Mouse (Mus musculus): ENCODE results near the gene Rbm24. TPM values are rescaled to one million over a fixed set of nuclear protein-coding genes. Genes with fewer than 3 reads are reported as not detected.

Gene Rbm24
- total RNA-seq, 1 experiment, result 0.54 TPM

DNA sequence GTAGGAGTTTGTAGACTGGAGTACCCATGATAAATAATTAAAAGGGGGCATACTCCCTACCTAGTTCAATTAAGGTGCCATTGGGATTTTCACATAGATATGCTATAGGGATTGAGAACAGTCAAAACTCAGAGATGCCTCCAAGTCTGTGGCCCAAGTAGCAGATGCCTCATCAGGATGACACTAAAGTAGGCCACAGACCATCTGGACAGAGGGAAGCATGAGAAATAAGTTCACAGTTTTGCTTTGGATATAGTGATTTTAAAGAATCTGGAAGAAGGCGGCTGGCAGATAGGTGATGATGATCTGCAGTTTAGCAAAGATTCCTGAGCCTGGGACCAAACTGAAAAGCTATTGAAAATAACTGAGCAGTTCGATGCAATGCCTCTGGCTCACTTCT lies 30.0 kb downstream of the Rbm24 start:
- no peaks in the 10 kb centered on the region for H3K4me1 ChIP-seq (ENCODE audit: control insufficient read depth in 2 of 2, insufficient read depth in 2 of 2, low read length in 2 of 2, poor library complexity in 1 of 2)
- H3K9me3 ChIP-seq (ENCODE audit: control insufficient read depth, insufficient read depth, low read depth, low read length), result no peaks in the 10 kb centered on the region
- no peak for DNase-seq (ENCODE audit: low read depth, low spot score)
- H3K36me3 ChIP-seq (ENCODE audit: control insufficient read depth, insufficient read depth, low read length, poor library complexity, severe bottlenecking), result no peaks in the 10 kb centered on the region
- no peak overlapping the region for H3K9ac ChIP-seq (ENCODE audit: insufficient read depth, low read depth, low read length, poor library complexity, severe bottlenecking)
- in situ Hi-C loops (cut with MboI; ENCODE audit: low sequenced_read_pairs in 2 of 2, unreplicated experiment in 2 of 2), result no loop called here
- H3K4me3 ChIP-seq (ENCODE audit: insufficient read depth in 1 of 2, low read depth in 1 of 2, low read length in 2 of 2, poor library complexity in 1 of 2, severe bottlenecking in 1 of 2), result no peak overlapping the region
- no peak overlapping the region for H3K27ac ChIP-seq (ENCODE audit: insufficient read depth, low read depth, low read length, poor library complexity, severe bottlenecking)
- TF ChIP-seq ZNF384 (IDR thresholded peaks at IDR 0.05; ENCODE audit: low read depth, low read length), result no peak
- no peak for TF ChIP-seq MAFK (IDR thresholded peaks at IDR 0.05; ENCODE audit: insufficient read depth, low read depth, low read length)
- no peak for TF ChIP-seq HCFC1 (IDR thresholded peaks at IDR 0.05; ENCODE audit: borderline replicate concordance, insufficient read depth, low read length)
- no peak for TF ChIP-seq CHD2 (IDR thresholded peaks at IDR 0.05; ENCODE audit: low read depth, low read length)
- TF ChIP-seq ZC3H11A (IDR thresholded peaks at IDR 0.05; ENCODE audit: borderline replicate concordance, low read depth, low read length), result no peak

DNA sequence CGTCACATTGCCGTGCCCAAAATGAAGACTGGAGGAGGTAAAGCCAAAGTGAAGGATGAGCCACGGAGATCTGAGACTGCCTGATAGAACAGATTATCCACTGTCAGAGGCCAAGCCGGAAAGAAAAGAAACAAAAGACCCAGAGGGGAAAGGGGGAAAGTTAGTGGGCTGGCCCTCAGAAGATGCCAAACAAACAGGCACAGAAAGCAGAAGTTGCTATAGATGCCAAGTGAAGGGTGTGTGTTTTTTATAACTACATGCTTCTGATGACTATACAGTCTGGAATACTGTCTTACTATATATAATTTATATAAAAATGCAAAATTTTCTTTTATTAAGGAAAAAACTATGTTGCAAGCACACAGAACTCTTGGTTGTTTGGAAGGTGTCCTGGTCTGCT lies 31.7 kb downstream of the Rbm24 start:
- Histone ChIP-seq H3K36me3 (ENCODE audit: control insufficient read depth, insufficient read depth, low read length, poor library complexity, severe bottlenecking) (no peaks in the 10 kb centered on the region), H3K4me1 (ENCODE audit: control insufficient read depth in 2 of 2, insufficient read depth in 2 of 2, low read length in 2 of 2, poor library complexity in 1 of 2) (no peaks in the 10 kb centered on the region), H3K9me3 (ENCODE audit: control insufficient read depth, insufficient read depth, low read depth, low read length) (no peaks in the 10 kb centered on the region), H3K9ac (ENCODE audit: insufficient read depth, low read depth, low read length, poor library complexity, severe bottlenecking) (no peak overlapping the region), H3K4me3 (ENCODE audit: insufficient read depth in 1 of 2, low read depth in 1 of 2, low read length in 2 of 2, poor library complexity in 1 of 2, severe bottlenecking in 1 of 2) (no peak overlapping the region), H3K27ac (ENCODE audit: insufficient read depth, low read depth, low read length, poor library complexity, severe bottlenecking) (no peak overlapping the region)
- no peak for TF ChIP-seq MAFK (IDR thresholded peaks at IDR 0.05; ENCODE audit: insufficient read depth, low read depth, low read length)
- no peak for TF ChIP-seq HCFC1 (IDR thresholded peaks at IDR 0.05; ENCODE audit: borderline replicate concordance, insufficient read depth, low read length)
- TF ChIP-seq ZNF384 (IDR thresholded peaks at IDR 0.05; ENCODE audit: low read depth, low read length), result no peak
- no peak for TF ChIP-seq ZC3H11A (IDR thresholded peaks at IDR 0.05; ENCODE audit: borderline replicate concordance, low read depth, low read length)
- no peak for TF ChIP-seq CHD2 (IDR thresholded peaks at IDR 0.05; ENCODE audit: low read depth, low read length)
- DNase-seq (ENCODE audit: low read depth, low spot score), result no peak
- in situ Hi-C loops (cut with MboI; ENCODE audit: low sequenced_read_pairs in 2 of 2, unreplicated experiment in 2 of 2), result no loop called here

DNA sequence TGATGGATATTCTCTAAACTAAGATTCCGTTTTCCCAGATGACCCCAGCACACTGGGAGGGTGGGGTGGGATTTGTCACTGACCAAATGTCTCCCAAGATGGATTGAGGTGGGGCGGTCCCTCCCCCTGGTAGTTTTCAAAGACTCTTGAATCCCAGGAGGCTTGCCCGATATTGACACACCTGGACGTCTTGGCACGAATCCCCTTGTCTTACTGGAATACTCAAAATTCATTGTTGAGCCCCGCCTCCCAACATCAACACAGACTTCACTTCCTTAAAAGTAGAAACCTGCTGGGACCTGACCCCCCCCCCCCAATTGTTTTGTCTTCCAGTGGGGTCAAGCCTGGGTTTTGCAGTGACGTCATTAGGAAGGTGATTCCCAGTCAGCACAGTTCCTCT lies 32.4 kb downstream of the Rbm24 start:
- H3K4me1 ChIP-seq (ENCODE audit: control insufficient read depth in 2 of 2, insufficient read depth in 2 of 2, low read length in 2 of 2, poor library complexity in 1 of 2), result no peaks in the 10 kb centered on the region
- no peak for DNase-seq (ENCODE audit: low read depth, low spot score)
- no peak overlapping the region for H3K27ac ChIP-seq (ENCODE audit: insufficient read depth, low read depth, low read length, poor library complexity, severe bottlenecking)
- no peaks in the 10 kb centered on the region for H3K9me3 ChIP-seq (ENCODE audit: control insufficient read depth, insufficient read depth, low read depth, low read length)
- no peaks in the 10 kb centered on the region for H3K36me3 ChIP-seq (ENCODE audit: control insufficient read depth, insufficient read depth, low read length, poor library complexity, severe bottlenecking)
- H3K9ac ChIP-seq (ENCODE audit: insufficient read depth, low read depth, low read length, poor library complexity, severe bottlenecking), result no peak overlapping the region
- H3K4me3 ChIP-seq (ENCODE audit: insufficient read depth in 1 of 2, low read depth in 1 of 2, low read length in 2 of 2, poor library complexity in 1 of 2, severe bottlenecking in 1 of 2), result no peak overlapping the region
- in situ Hi-C loops (cut with MboI; ENCODE audit: low sequenced_read_pairs in 2 of 2, unreplicated experiment in 2 of 2), result no loop called here
- no peak for TF ChIP-seq CHD2 (IDR thresholded peaks at IDR 0.05; ENCODE audit: low read depth, low read length)
- no peak for TF ChIP-seq ZNF384 (IDR thresholded peaks at IDR 0.05; ENCODE audit: low read depth, low read length)
- no peak for TF ChIP-seq HCFC1 (IDR thresholded peaks at IDR 0.05; ENCODE audit: borderline replicate concordance, insufficient read depth, low read length)
- no peak for TF ChIP-seq ZC3H11A (IDR thresholded peaks at IDR 0.05; ENCODE audit: borderline replicate concordance, low read depth, low read length)
- TF ChIP-seq MAFK (IDR thresholded peaks at IDR 0.05; ENCODE audit: insufficient read depth, low read depth, low read length), result no peak

DNA sequence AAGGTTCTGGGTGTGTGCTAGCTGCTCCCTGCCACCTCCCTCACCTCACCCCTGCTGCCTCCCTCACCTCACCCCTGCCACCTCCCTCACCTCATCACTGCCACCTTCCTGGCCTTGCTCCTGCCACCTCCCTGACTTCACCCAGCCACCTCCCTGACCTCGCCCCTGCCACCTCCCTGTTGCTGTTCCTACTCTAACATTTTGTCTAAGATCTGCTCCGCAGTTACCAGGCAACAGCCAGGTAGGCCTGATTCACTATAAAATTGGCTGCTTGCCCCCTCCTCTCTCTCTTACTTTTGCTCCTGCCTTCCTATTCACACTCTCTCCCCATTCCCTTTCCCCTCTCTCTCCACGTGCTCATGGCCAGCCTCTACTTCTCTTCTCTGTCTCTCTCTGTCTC lies 33.3 kb downstream of the Rbm24 start:
- in situ Hi-C loops (cut with MboI; ENCODE audit: low sequenced_read_pairs in 2 of 2, unreplicated experiment in 2 of 2), result no loop called here
- Histone ChIP-seq H3K4me3 (ENCODE audit: insufficient read depth in 1 of 2, low read depth in 1 of 2, low read length in 2 of 2, poor library complexity in 1 of 2, severe bottlenecking in 1 of 2) (no peak overlapping the region), H3K36me3 (ENCODE audit: control insufficient read depth, insufficient read depth, low read length, poor library complexity, severe bottlenecking) (no peaks in the 10 kb centered on the region), H3K9ac (ENCODE audit: insufficient read depth, low read depth, low read length, poor library complexity, severe bottlenecking) (no peak overlapping the region), H3K4me1 (ENCODE audit: control insufficient read depth in 2 of 2, insufficient read depth in 2 of 2, low read length in 2 of 2, poor library complexity in 1 of 2) (no peaks in the 10 kb centered on the region), H3K9me3 (ENCODE audit: control insufficient read depth, insufficient read depth, low read depth, low read length) (no peaks in the 10 kb centered on the region), H3K27ac (ENCODE audit: insufficient read depth, low read depth, low read length, poor library complexity, severe bottlenecking) (no peak overlapping the region)
- no peak for TF ChIP-seq HCFC1 (IDR thresholded peaks at IDR 0.05; ENCODE audit: borderline replicate concordance, insufficient read depth, low read length)
- no peak for TF ChIP-seq ZC3H11A (IDR thresholded peaks at IDR 0.05; ENCODE audit: borderline replicate concordance, low read depth, low read length)
- no peak for TF ChIP-seq MAFK (IDR thresholded peaks at IDR 0.05; ENCODE audit: insufficient read depth, low read depth, low read length)
- TF ChIP-seq CHD2 (IDR thresholded peaks at IDR 0.05; ENCODE audit: low read depth, low read length), result no peak
- no peak for TF ChIP-seq ZNF384 (IDR thresholded peaks at IDR 0.05; ENCODE audit: low read depth, low read length)
- no peak for DNase-seq (ENCODE audit: low read depth, low spot score)

DNA sequence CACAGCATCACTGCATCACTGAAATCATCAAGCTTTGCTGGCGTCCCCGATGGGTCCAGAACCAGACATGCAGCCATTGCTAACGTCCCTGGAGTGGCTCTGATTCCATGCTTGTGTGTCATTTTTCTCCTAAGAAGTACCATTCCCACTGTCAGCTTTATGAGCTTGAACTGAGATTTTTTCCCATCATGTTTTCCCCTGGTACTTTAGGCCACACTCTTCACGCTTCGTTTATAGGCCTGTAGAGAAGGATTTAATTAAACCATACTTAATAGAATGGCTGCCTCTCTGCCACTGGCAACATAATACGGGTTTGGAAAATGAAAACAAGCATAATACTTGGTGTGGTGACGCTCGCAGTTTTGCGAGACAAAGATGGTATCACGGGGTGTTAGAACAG lies 41.3 kb downstream of the Rbm24 start:
- Histone ChIP-seq H3K9me3 (ENCODE audit: control insufficient read depth, insufficient read depth, low read depth, low read length) (no peaks in the 10 kb centered on the region), H3K9ac (ENCODE audit: insufficient read depth, low read depth, low read length, poor library complexity, severe bottlenecking) (no peak overlapping the region), H3K4me1 (ENCODE audit: control insufficient read depth in 2 of 2, insufficient read depth in 2 of 2, low read length in 2 of 2, poor library complexity in 1 of 2) (no peaks in the 10 kb centered on the region), H3K4me3 (ENCODE audit: insufficient read depth in 1 of 2, low read depth in 1 of 2, low read length in 2 of 2, poor library complexity in 1 of 2, severe bottlenecking in 1 of 2) (no peak overlapping the region), H3K36me3 (ENCODE audit: control insufficient read depth, insufficient read depth, low read length, poor library complexity, severe bottlenecking) (no peaks in the 10 kb centered on the region), H3K27ac (ENCODE audit: insufficient read depth, low read depth, low read length, poor library complexity, severe bottlenecking) (no peak overlapping the region)
- TF ChIP-seq HCFC1 (IDR thresholded peaks at IDR 0.05; ENCODE audit: borderline replicate concordance, insufficient read depth, low read length), result no peak
- no peak for TF ChIP-seq ZNF384 (IDR thresholded peaks at IDR 0.05; ENCODE audit: low read depth, low read length)
- TF ChIP-seq MAFK (IDR thresholded peaks at IDR 0.05; ENCODE audit: insufficient read depth, low read depth, low read length), result no peak
- no peak for TF ChIP-seq CHD2 (IDR thresholded peaks at IDR 0.05; ENCODE audit: low read depth, low read length)
- TF ChIP-seq ZC3H11A (IDR thresholded peaks at IDR 0.05; ENCODE audit: borderline replicate concordance, low read depth, low read length), result no peak
- in situ Hi-C loops (cut with MboI; ENCODE audit: low sequenced_read_pairs in 2 of 2, unreplicated experiment in 2 of 2), result no loop called here
- DNase-seq (ENCODE audit: low read depth, low spot score), result no peak

All from ES-E14 (cell line).